Mouse (Mus musculus) lung, embryonic 14.5 days (tissue): Measurements from ENCODE around the gene Clmn. TPM values are rescaled to one million over a fixed set of nuclear protein-coding genes. Genes with fewer than 3 reads are reported as not detected.
"Not testable (repeated sequence)": the region's sequence is repeated elsewhere in the genome, so short reads cannot be mapped to it uniquely, and the experiment has no call there.

Source experiments
- ATAC-seq: fragments of 200-750 bp; cut with Nextera tagmentation; 2 replicates; pipeline ENCODE4 v1.8.0; 2017; ENCODE audit warnings: mild to moderate bottlenecking, moderate TSS enrichment, moderate library complexity; ENCODE audit not compliant: insufficient read depth
- DNase-seq: peaks from one replicate; pipeline ENCODE4 v3.0.0-alpha.2; 2015
- H3K27ac ChIP-seq: fragments of 300-500 bp; sonication (generic); 2 replicates; pipeline ENCODE4 v1.5.1; 2014; ENCODE audit warnings: low read depth, mild to moderate bottlenecking, moderate library complexity
- H3K27me3 ChIP-seq: fragments of 300-500 bp; sonication (generic); 2 replicates; pipeline ENCODE4 v1.6.1; 2014; ENCODE audit warnings: low read length, control low read depth; ENCODE audit not compliant: insufficient read depth
- H3K36me3 ChIP-seq: fragments of 300-500 bp; sonication (generic); 2 replicates; pipeline ENCODE4 v1.6.1; 2014; ENCODE audit warnings: control low read depth; ENCODE audit not compliant: insufficient read depth
- H3K4me1 ChIP-seq: fragments of 300-500 bp; sonication (generic); 2 replicates; pipeline ENCODE4 v1.6.1; 2014; ENCODE audit warnings: antibody characterized with exemption, control low read depth; ENCODE audit not compliant: insufficient read depth
- H3K4me2 ChIP-seq: fragments of 300-500 bp; sonication (generic); 2 replicates; pipeline ENCODE4 v1.6.1; 2014; ENCODE audit warnings: mild to moderate bottlenecking
- H3K4me3 ChIP-seq: fragments of 300-500 bp; sonication (generic); 2 replicates; pipeline ENCODE4 v1.5.1; 2014; ENCODE audit warnings: low read depth, low read length
- H3K9ac ChIP-seq: fragments of 300-500 bp; sonication (generic); 2 replicates; pipeline ENCODE4 v1.6.1; 2014
- H3K9me3 ChIP-seq: fragments of 300-500 bp; sonication (generic); 2 replicates; pipeline ENCODE4 v1.6.1; 2016; ENCODE audit warnings: low read depth, low read length, control low read depth
- CTCF ChIP-seq: IDR thresholded peaks from 2 replicates; pipeline ENCODE4 v1.5.1; 2016; ENCODE audit warnings: antibody characterized with exemption, low read depth
- WGBS: fragments of 180-500 bp; shearing (Covaris S2); extraction: QIAGEN DNeasy Blood & Tissue Kit; methylation state at CpG from one replicate; pipeline ENCODE4 v1.1.7; 2014; 5-methylcytosine and 5-hydroxymethylcytosine counted together
- polyA plus RNA-seq: library from polyadenylated mRNA; unstranded; fragments of >200 nt; fragmentation: Nextera tagmentation; extraction: Ambion mirVana; gene quantifications from 2 replicates; pipeline ENCODE4 v1.2.1, GENCODE M21; 2014

The Clmn gene
- polyA plus RNA-seq, 1 experiment from 2014 or later, result 2.1 TPM

- Histone ChIP-seq H3K9me3 (no peaks in the 10 kb centered on the region), H3K4me3 (no peak overlapping the region), H3K4me2 (no peak overlapping the region), H3K4me1 (peaks cover 4% of the 10 kb centered on the region; the same call in 1 of the 2 replicates), H3K27me3 (no peaks in the 10 kb centered on the region), H3K27ac (no peak overlapping the region; the same call in 1 of the 2 replicates), H3K9ac (no peak overlapping the region), H3K36me3 (peaks cover 20% of the 10 kb centered on the region)
- ATAC-seq, result no peak
- WGBS, result 78% methylated on average over 10 of the region's 10 CpGs
- DNase-seq, result no peak
- no peak for TF ChIP-seq CTCF
Measured at GRCm38 (mm10) chr12:104737666-104738065, 127.2 kb downstream of the Clmn start.

DNA sequence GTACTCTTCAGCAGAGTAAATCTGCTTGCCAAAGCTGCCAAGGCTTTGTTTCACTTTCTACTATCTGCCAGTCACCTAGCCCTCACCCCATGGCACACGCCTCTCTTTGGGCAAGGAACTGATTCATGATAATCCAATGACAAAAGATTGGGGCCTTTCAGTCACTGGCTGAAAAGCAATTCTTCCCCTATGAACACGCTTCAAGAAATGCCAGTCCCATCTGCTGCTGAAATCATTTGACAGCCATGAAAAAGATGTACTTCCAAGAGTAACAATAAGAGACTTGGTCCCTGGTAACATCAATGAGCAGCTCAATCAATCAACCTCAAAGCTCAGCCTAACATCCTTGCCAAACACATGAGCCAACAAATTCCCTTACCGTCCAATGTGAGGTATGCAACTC lies 128.9 kb downstream of the Clmn start:
- H3K9me3 ChIP-seq, result no peaks in the 10 kb centered on the region
- no peak for ATAC-seq
- no peak overlapping the region for H3K4me3 ChIP-seq
- 68% methylated on average over 3 of the region's 3 CpGs for WGBS
- TF ChIP-seq CTCF, result no peak
- H3K4me2 ChIP-seq, result no peak overlapping the region
- H3K27me3 ChIP-seq, result no peaks in the 10 kb centered on the region
- H3K9ac ChIP-seq, result no peak overlapping the region
- H3K4me1 ChIP-seq, result peaks cover 4% of the 10 kb centered on the region; the same call in 1 of the 2 replicates
- no peak for DNase-seq
- H3K27ac ChIP-seq, result no peak overlapping the region
- H3K36me3 ChIP-seq, result peaks cover 35% of the 10 kb centered on the region

GRCm38 (mm10) chr12:104733165-104733564 lies 131.7 kb downstream of the Clmn start:
- H3K27ac ChIP-seq, result no peak overlapping the region
- no peaks in the 10 kb centered on the region for H3K4me1 ChIP-seq
- no peaks in the 10 kb centered on the region for H3K9me3 ChIP-seq
- no peak overlapping the region for H3K4me3 ChIP-seq
- TF ChIP-seq CTCF, result no peak
- no peak overlapping the region for H3K4me2 ChIP-seq
- no peak for DNase-seq
- H3K9ac ChIP-seq, result no peak overlapping the region
- ATAC-seq, result no peak
- peaks cover 60% of the 10 kb centered on the region for H3K36me3 ChIP-seq
- no peaks in the 10 kb centered on the region for H3K27me3 ChIP-seq

DNA sequence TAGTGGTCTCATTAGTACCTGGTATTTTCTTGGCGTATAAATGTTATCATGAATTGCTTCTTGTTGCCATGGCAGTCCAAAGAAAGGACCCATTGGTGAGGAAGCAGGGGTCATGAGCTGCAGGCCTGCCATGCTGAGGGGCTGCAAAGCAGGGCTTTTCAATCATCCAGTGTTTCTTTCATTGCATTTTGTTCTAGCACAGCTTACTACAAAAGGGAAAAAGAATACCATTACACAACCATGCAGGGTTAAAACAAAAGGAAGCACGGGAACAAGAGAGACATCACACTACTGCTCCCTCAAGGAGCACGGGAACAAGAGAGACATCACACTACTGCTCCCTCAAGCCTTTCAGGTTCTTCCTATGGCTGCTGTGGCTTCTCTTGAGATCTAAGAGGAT lies 133.1 kb downstream of the Clmn start:
- WGBS, result 81% methylated on average over 3 of the region's 3 CpGs
- H3K36me3 ChIP-seq, result peaks cover 71% of the 10 kb centered on the region
- ATAC-seq (no peak), DNase-seq (no peak)
- H3K4me3 ChIP-seq, result no peak overlapping the region
- no peak overlapping the region for H3K4me2 ChIP-seq
- no peak overlapping the region for H3K9ac ChIP-seq
- TF ChIP-seq CTCF, result no peak
- no peaks in the 10 kb centered on the region for H3K9me3 ChIP-seq
- no peaks in the 10 kb centered on the region for H3K27me3 ChIP-seq
- no peaks in the 10 kb centered on the region for H3K4me1 ChIP-seq
- no peak overlapping the region for H3K27ac ChIP-seq

DNA sequence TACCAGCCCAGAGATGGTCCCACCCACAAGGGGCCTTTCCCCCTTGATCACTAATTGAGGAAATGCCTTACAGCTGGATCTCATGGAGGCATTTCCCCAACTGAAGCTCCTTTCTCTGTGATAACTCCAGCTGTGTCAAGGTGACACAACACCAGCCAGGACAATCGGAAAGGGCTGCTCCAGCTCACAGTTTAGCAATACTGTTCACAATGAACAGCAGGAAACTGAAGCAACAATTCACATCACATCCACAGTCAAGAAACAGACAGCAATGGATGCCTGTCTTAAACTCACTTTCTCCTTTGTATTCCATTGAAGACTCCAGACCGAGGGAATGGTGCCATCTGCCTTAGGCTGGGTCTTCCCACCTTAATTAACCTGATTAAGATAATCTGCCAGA lies 138.4 kb downstream of the Clmn start:
- H3K27me3 ChIP-seq, H3K27ac ChIP-seq, H3K9me3 ChIP-seq, H3K4me3 ChIP-seq, ATAC-seq, H3K4me2 ChIP-seq, H3K9ac ChIP-seq, H3K4me1 ChIP-seq, DNase-seq: not testable (repeated sequence)
- 80% methylated on average over 2 of the region's 2 CpGs for WGBS
- peaks cover 80% of the 10 kb centered on the region for H3K36me3 ChIP-seq

DNA sequence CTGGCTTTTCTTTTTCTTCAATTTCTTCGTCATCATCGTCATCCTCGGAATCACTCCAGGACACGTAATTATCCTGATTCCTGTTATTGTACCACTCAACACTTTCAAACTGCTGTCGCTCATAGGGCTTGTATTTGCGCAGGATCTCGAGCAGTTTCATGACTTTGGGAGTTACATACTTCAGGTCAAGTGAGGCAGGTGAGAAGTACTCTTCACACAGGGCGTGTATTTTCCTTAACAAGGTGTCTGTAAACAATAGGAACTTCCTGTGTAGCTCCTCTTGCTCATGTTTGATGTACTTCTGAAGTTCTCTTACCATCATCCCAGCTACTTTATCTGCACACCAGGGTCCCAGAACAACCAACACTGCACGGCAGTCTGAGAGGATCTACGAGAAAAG lies 142.8 kb downstream of the Clmn start:
- TF ChIP-seq CTCF, result no peak

GRCm38 (mm10) chr12:104721011-104721410 lies 143.9 kb downstream of the Clmn start:
- WGBS, result 90% methylated on average over 3 of the region's 3 CpGs
- ATAC-seq (no peak), DNase-seq (no peak)
- H3K4me1 ChIP-seq, result no peaks in the 10 kb centered on the region
- no peaks in the 10 kb centered on the region for H3K27me3 ChIP-seq
- H3K4me3 ChIP-seq, result no peak overlapping the region
- H3K4me2 ChIP-seq, result no peak overlapping the region
- H3K9me3 ChIP-seq, result no peaks in the 10 kb centered on the region
- peaks cover 60% of the 10 kb centered on the region for H3K36me3 ChIP-seq
- TF ChIP-seq CTCF, result no peak
- H3K27ac ChIP-seq, result no peak overlapping the region
- no peak overlapping the region for H3K9ac ChIP-seq

More for the DNA sequence above, 142.8 kb downstream of the Clmn start:
- Histone ChIP-seq H3K36me3 (peaks cover 62% of the 10 kb centered on the region), H3K27me3 (no peaks in the 10 kb centered on the region), H3K4me3 (no peak overlapping the region), H3K9me3 (no peaks in the 10 kb centered on the region), H3K27ac (no peak overlapping the region), H3K4me1 (no peaks in the 10 kb centered on the region), H3K9ac (no peak overlapping the region), H3K4me2 (no peak overlapping the region)
- ATAC-seq (no peak), DNase-seq (no peak)
- WGBS, result 67% methylated on average over 10 of the region's 10 CpGs

DNA sequence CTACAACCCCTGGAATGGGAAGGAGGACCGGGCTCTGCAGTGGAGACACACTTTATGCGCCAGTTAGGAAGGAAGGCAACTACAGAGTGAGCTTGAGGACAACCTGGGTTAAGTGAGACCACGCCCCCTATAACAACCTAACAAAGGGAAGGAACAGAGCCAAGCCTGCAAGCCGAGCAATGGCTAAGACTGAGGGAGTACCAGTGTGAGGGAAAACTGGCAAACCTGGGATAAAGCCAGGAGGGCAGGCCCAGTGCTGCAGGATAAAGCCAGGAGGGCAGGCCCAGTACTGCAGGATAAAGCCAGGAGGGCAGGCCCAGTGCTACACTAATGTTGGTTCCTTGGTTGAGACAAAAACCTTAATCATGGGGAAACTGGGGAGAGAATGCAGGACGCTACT lies 145.9 kb downstream of the Clmn start:
- no peaks in the 10 kb centered on the region for H3K9me3 ChIP-seq
- H3K27ac ChIP-seq, result no peak overlapping the region
- no peak for DNase-seq
- no peak overlapping the region for H3K9ac ChIP-seq
- H3K4me2 ChIP-seq, result no peak overlapping the region
- WGBS, result 79% methylated on average over 5 of the region's 5 CpGs
- H3K4me1 ChIP-seq, result no peaks in the 10 kb centered on the region
- no peak for TF ChIP-seq CTCF
- peaks cover 69% of the 10 kb centered on the region for H3K36me3 ChIP-seq
- no peak overlapping the region for H3K4me3 ChIP-seq
- ATAC-seq, result 0 out of 2 replicates have a peak, but pooled peaks have one; percentile 28
- no peaks in the 10 kb centered on the region for H3K27me3 ChIP-seq
